Mouse (Mus musculus) hindbrain, embryonic 13.5 days (tissue): ENCODE results near the gene Srrm1. TPM values are rescaled to one million over a fixed set of nuclear protein-coding genes. Genes with fewer than 3 reads are reported as not detected.
"Not testable (repeated sequence)": the region's sequence is repeated elsewhere in the genome, so short reads cannot be mapped to it uniquely, and the experiment has no call there.

Source experiments
- ATAC-seq: fragments of 200-750 bp; cut with Nextera tagmentation; 2 replicates; pipeline ENCODE4 v1.8.0; 2017; ENCODE audit warnings: moderate TSS enrichment; ENCODE audit not compliant: low FRiP score
- H3K27ac ChIP-seq: fragments of 300-500 bp; sonication (generic); 2 replicates; pipeline ENCODE4 v1.5.1; 2015; ENCODE audit warnings: inconsistent platforms, mild to moderate bottlenecking, moderate library complexity
- H3K27me3 ChIP-seq: fragments of 300-500 bp; sonication (generic); 2 replicates; pipeline ENCODE4 v1.6.1; 2015; ENCODE audit warnings: mild to moderate bottlenecking, inconsistent platforms
- H3K36me3 ChIP-seq: fragments of 300-500 bp; sonication (generic); 2 replicates; pipeline ENCODE4 v1.6.1; 2015; ENCODE audit warnings: mild to moderate bottlenecking, inconsistent platforms
- H3K4me1 ChIP-seq: fragments of 300-500 bp; sonication (generic); replicated peaks from 2 replicates; pipeline ENCODE4 v1.6.1; 2015; ENCODE audit warnings: inconsistent platforms
- H3K4me2 ChIP-seq: fragments of 300-500 bp; sonication (generic); 2 replicates; pipeline ENCODE4 v1.6.1; 2015; ENCODE audit warnings: inconsistent platforms, mild to moderate bottlenecking, moderate library complexity
- H3K4me3 ChIP-seq: fragments of 300-500 bp; sonication (generic); 2 replicates; pipeline ENCODE4 v1.5.1; 2015; ENCODE audit warnings: mild to moderate bottlenecking, inconsistent platforms
- H3K9ac ChIP-seq: fragments of 300-500 bp; sonication (generic); 2 replicates; pipeline ENCODE4 v1.6.1; 2015; ENCODE audit warnings: mild to moderate bottlenecking, inconsistent platforms
- H3K9me3 ChIP-seq: fragments of 300-500 bp; sonication (generic); 2 replicates; pipeline ENCODE4 v1.6.1; 2016; ENCODE audit warnings: inconsistent platforms
- WGBS: fragments of 180-500 bp; shearing (Covaris S2); methylation state at CpG from one replicate; pipeline ENCODE4 v1.1.7; 2015; 5-methylcytosine and 5-hydroxymethylcytosine counted together
- polyA plus RNA-seq: library from polyadenylated mRNA; unstranded; fragments of >200 nt; fragmentation: Nextera tagmentation; extraction: Ambion mirVana; gene quantifications from 2 replicates; pipeline ENCODE4 v1.2.1, GENCODE M21; 2015

The Srrm1 gene
- polyA plus RNA-seq, 1 experiment from 2014 or later = 220 TPM

DNA sequence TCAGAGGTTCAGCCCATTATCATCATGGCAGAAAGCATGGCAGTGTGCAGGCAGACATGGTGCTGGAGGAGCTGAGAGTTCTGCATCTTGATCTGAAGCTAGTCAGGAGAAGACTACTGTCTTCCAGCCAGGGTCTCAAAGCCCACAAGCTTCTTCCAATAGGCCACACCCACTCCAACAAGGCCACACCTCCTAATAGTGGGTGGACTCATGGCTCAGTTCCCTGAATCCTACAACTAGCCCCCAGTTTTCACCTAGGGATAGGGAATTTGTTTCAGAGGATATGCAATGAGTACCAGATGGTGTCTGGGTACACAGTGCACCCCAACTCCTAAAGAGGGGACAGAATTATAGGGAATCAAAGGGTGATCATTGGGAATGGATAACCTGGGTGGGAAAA is 56.6 kb downstream of the Srrm1 start:
- Histone ChIP-seq H3K9ac (no peak overlapping the region), H3K9me3 (no peaks in the 10 kb centered on the region), H3K27ac (no peak overlapping the region), H3K4me3 (no peak overlapping the region), H3K36me3 (no peaks in the 10 kb centered on the region), H3K4me1 (peaks cover 14% of the 10 kb centered on the region), H3K4me2 (no peak overlapping the region), H3K27me3 (no peaks in the 10 kb centered on the region)
- ATAC-seq = no peak

DNA sequence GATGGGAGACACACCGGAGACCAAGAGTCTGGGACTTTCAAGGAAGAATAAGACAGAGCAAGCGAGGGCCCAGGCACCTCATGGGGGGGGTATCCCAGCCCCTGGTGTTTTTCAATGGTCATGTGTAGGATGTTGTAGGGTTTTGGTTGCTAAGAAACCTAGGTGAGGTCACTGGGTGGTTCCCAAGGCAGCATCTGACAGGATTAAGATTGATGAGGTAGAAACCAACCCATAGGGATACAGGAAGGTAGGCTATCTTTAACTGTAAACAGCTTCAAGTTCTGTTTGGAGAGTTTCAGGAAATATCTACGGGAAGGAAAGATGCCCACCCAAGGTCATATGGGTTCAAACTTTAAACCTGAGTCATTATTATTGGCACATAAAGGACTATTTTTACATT is 59.3 kb downstream of the Srrm1 start:
- Histone ChIP-seq H3K27me3 (no peaks in the 10 kb centered on the region), H3K9ac (no peak overlapping the region), H3K4me3 (no peak overlapping the region), H3K4me2 (no peak overlapping the region), H3K4me1 (peaks cover 14% of the 10 kb centered on the region), H3K36me3 (no peaks in the 10 kb centered on the region), H3K9me3 (no peaks in the 10 kb centered on the region), H3K27ac (no peak overlapping the region)
- ATAC-seq = no peak
- WGBS = 78% methylated on average over 3 of the region's 3 CpGs

GRCm38 (mm10) chr4:135292477-135293089 is 60.5 kb downstream of the Srrm1 start:
- WGBS = 15% methylated on average over 12 of the region's 12 CpGs
- Histone ChIP-seq H3K9ac (no peak overlapping the region), H3K4me3 (no peak overlapping the region), H3K27me3 (no peaks in the 10 kb centered on the region), H3K4me2 (no peak overlapping the region), H3K4me1 (peaks cover 4% of the 10 kb centered on the region; the same call in 1 of the 2 replicates), H3K36me3 (no peaks in the 10 kb centered on the region), H3K9me3 (no peaks in the 10 kb centered on the region), H3K27ac (no peak overlapping the region)
- ATAC-seq = no peak

DNA sequence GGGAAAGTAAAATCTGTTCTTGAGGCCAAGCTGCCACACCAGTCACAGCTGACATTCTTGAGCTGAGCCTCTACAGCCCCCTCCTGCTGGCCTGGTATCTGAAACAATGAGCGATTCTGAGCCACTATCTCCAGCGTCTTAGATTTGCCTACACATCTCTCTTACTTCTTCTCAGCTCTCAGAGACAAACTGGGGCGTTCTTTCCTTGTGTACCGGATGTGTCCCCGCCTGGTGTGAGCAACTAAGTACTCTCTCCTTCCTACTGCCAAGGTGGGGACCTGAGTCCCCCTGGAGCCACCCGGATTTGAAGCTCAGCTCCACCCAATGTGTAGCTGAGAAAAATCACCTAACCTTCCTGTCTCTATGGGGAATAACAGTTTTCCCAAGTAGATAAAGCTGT is 61.3 kb downstream of the Srrm1 start:
- WGBS = 63% methylated on average over 6 of the region's 6 CpGs
- no peak for ATAC-seq
- H3K36me3 ChIP-seq = no peaks in the 10 kb centered on the region
- H3K27me3 ChIP-seq = no peaks in the 10 kb centered on the region
- no peak overlapping the region for H3K4me3 ChIP-seq
- peaks cover 7% of the 10 kb centered on the region for H3K4me1 ChIP-seq
- H3K4me2 ChIP-seq = no peak overlapping the region
- no peak overlapping the region for H3K9ac ChIP-seq
- no peak overlapping the region for H3K27ac ChIP-seq
- no peaks in the 10 kb centered on the region for H3K9me3 ChIP-seq

- Histone ChIP-seq H3K4me3 (no peak overlapping the region), H3K4me1 (peaks cover 11% of the 10 kb centered on the region), H3K27me3 (no peaks in the 10 kb centered on the region), H3K9ac (no peak overlapping the region), H3K27ac (no peak overlapping the region), H3K36me3 (no peaks in the 10 kb centered on the region), H3K9me3 (no peaks in the 10 kb centered on the region), H3K4me2 (no peak overlapping the region)
- no peak for ATAC-seq
- WGBS = 91% methylated on average over 8 of the region's 8 CpGs
Observed at GRCm38 (mm10) chr4:135291199-135291598, 61.9 kb downstream of the Srrm1 start.

DNA sequence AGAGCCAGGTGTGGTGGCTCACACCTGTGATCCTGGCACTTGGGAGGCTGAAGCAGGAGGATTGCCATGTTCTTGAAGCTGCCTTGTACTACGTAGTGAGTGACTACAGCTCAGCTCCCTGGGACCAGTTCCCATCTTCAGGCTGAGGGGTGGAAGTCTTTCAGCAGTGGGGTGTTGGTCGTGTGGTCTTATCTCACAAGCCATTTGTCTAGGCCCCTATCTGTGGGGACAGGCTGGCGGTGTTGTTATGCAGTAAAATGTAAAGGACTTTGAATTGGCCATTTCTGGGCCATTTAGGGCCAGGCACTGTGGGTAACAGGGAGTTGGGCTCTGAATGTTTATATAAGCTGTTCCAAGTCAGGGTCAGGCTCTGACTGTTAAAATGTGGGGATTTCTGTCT is 65.1 kb downstream of the Srrm1 start:
- Histone ChIP-seq H3K4me3 (no peak overlapping the region), H3K9me3 (no peaks in the 10 kb centered on the region), H3K36me3 (no peaks in the 10 kb centered on the region), H3K9ac (no peak overlapping the region), H3K27me3 (no peaks in the 10 kb centered on the region), H3K4me2 (no peak overlapping the region), H3K4me1 (peaks cover 7% of the 10 kb centered on the region), H3K27ac (no peak overlapping the region)
- no peak for ATAC-seq
- 73% methylated on average over 3 of the region's 3 CpGs for WGBS

- Histone ChIP-seq H3K4me2 (peak overlapping the region; percentile 11; the same call in 1 of the 2 replicates), H3K9ac (no peak overlapping the region), H3K4me1 (peaks cover 7% of the 10 kb centered on the region), H3K27ac (no peak overlapping the region), H3K9me3 (no peaks in the 10 kb centered on the region), H3K36me3 (no peaks in the 10 kb centered on the region), H3K4me3 (no peak overlapping the region), H3K27me3 (no peaks in the 10 kb centered on the region)
- 14% methylated on average over 16 of the region's 16 CpGs for WGBS
- ATAC-seq = no peak
Observed at GRCm38 (mm10) chr4:135286833-135287395, 66.2 kb downstream of the Srrm1 start.

DNA sequence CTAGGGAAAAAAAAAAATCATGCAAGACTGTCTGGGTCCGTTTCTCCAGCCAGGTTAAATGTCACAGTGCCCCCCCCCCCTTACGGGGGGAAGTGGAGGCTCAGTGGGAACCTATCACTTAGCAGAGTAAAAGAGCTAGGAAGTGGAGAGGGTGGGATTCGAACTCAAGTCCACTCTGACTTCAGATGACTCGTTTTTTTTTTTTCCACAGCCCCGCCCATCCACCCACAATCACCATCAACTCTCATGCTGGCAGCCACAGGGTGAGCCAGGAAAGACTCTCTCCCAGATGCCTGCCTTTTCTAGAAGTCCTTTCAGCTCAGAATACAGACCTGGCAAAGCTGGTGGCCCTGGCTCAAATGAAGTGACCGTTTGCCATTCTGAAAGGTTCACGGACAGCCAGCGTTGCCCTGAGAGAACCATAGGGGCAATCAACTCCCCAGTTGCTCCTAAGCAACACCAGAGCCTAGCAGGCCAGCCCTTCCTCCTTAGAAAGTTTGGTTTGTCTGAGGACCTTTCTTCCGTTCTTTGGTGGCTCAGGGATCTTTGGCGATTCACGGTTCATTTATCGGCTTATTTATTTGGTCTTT is 67.0 kb downstream of the Srrm1 start:
- H3K9ac ChIP-seq = no peak overlapping the region
- no peak overlapping the region for H3K4me2 ChIP-seq
- H3K36me3 ChIP-seq = no peaks in the 10 kb centered on the region
- H3K27me3 ChIP-seq = no peaks in the 10 kb centered on the region
- peaks cover 7% of the 10 kb centered on the region for H3K4me1 ChIP-seq
- H3K27ac ChIP-seq = no peak overlapping the region
- 72% methylated on average over 12 of the region's 12 CpGs for WGBS
- ATAC-seq = no peak
- H3K4me3 ChIP-seq = no peak overlapping the region
- H3K9me3 ChIP-seq = no peaks in the 10 kb centered on the region

DNA sequence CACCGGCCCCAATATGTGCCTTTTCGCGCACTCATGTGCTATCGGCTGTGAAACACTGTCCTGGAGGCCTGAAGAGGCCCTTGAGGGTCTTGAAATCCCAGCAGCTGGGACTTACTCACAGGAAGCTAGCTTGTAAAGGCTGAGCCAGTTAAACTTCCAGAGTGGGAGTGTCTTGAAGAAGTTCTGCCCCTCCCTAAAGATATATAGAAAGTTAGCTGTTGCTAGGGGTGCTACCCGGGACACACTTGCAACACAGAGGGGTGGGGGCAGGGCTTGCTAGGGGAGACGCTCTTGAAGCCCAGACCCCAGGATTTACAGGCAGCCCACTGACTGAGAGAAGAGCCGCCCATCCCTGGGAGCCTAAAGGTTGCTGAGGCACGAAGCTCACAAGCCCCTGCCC is 67.7 kb downstream of the Srrm1 start:
- no peak overlapping the region for H3K9ac ChIP-seq
- ATAC-seq = no peak
- H3K27me3 ChIP-seq = no peaks in the 10 kb centered on the region
- H3K4me3 ChIP-seq = no peak overlapping the region
- H3K36me3 ChIP-seq = no peaks in the 10 kb centered on the region
- 56% methylated on average over 8 of the region's 8 CpGs for WGBS
- no peak overlapping the region for H3K27ac ChIP-seq
- no peaks in the 10 kb centered on the region for H3K9me3 ChIP-seq
- peaks cover 7% of the 10 kb centered on the region for H3K4me1 ChIP-seq
- H3K4me2 ChIP-seq = no peak overlapping the region

GRCm38 (mm10) chr4:135283875-135284274 is 69.2 kb downstream of the Srrm1 start:
- Histone ChIP-seq H3K4me1 (peaks cover 7% of the 10 kb centered on the region), H3K27ac (no peak overlapping the region), H3K4me3 (no peak overlapping the region), H3K4me2 (no peak overlapping the region), H3K27me3 (no peaks in the 10 kb centered on the region), H3K36me3 (no peaks in the 10 kb centered on the region), H3K9me3 (no peaks in the 10 kb centered on the region), H3K9ac (no peak overlapping the region)
- WGBS = 87% methylated on average over 7 of the region's 7 CpGs
- ATAC-seq = no peak

GRCm38 (mm10) chr4:135283417-135283816 is 69.7 kb downstream of the Srrm1 start:
- Histone ChIP-seq H3K4me2 (no peak overlapping the region), H3K9me3 (no peaks in the 10 kb centered on the region), H3K27ac (no peak overlapping the region), H3K9ac (no peak overlapping the region), H3K27me3 (no peaks in the 10 kb centered on the region), H3K36me3 (no peaks in the 10 kb centered on the region), H3K4me3 (no peak overlapping the region), H3K4me1 (peaks cover 7% of the 10 kb centered on the region)
- whole genome bisulfite sequencing = 82% methylated on average over 4 of the region's 4 CpGs
- no peak for ATAC-seq

GRCm38 (mm10) chr4:135282651-135283290 is 70.3 kb downstream of the Srrm1 start:
- Histone ChIP-seq H3K4me2 (no peak overlapping the region), H3K27me3 (no peaks in the 10 kb centered on the region), H3K4me3 (no peak overlapping the region), H3K9me3 (no peaks in the 10 kb centered on the region), H3K4me1 (peaks cover 7% of the 10 kb centered on the region), H3K9ac (no peak overlapping the region), H3K36me3 (no peaks in the 10 kb centered on the region), H3K27ac (no peak overlapping the region)
- WGBS = 76% methylated on average over 13 of the region's 13 CpGs
- no peak for ATAC-seq

- H3K27ac ChIP-seq, H3K9me3 ChIP-seq, H3K27me3 ChIP-seq, H3K36me3 ChIP-seq, H3K4me3 ChIP-seq, H3K9ac ChIP-seq, ATAC-seq, H3K4me2 ChIP-seq, H3K4me1 ChIP-seq: not testable (repeated sequence)
- WGBS = 62% methylated on average over 2 of the region's 2 CpGs
Observed at GRCm38 (mm10) chr4:135280016-135280415, 73.1 kb downstream of the Srrm1 start.
